Mouse (Mus musculus): ENCODE results near the gene Imp3.
"Not testable (repeated sequence)": the region's sequence is repeated elsewhere in the genome, so short reads cannot be mapped to it uniquely, and the experiment has no call there.

The Imp3 gene

GRCm38 (mm10) chr9:56922746-56923145, 14.5 kb upstream of the Imp3 start:
- DNase-seq (ENCODE audit: low spot score): no peak

GRCm38 (mm10) chr9:56923841-56924650, 13.2 kb upstream of the Imp3 start:
- DNase-seq (ENCODE audit: low spot score): peak; percentile 28

- peak; percentile 90 for DNase-seq (ENCODE audit: low spot score)
Measured at GRCm38 (mm10) chr9:56924651-56925027, 12.6 kb upstream of the Imp3 start.

- peak; percentile 15 for DNase-seq (ENCODE audit: low spot score)
Measured at GRCm38 (mm10) chr9:56925291-56926024, 11.8 kb upstream of the Imp3 start.

GRCm38 (mm10) chr9:56926025-56926360, 11.3 kb upstream of the Imp3 start:
- DNase-seq (ENCODE audit: low spot score): no peak

- no peak for DNase-seq (ENCODE audit: low spot score)
Measured at GRCm38 (mm10) chr9:56926387-56926786, 10.9 kb upstream of the Imp3 start.

- DNase-seq (ENCODE audit: low spot score): peak; percentile 55
Measured at GRCm38 (mm10) chr9:56927191-56928012, 9.9 kb upstream of the Imp3 start.

GRCm38 (mm10) chr9:56928041-56928811, 9.0 kb upstream of the Imp3 start, which contains the start of gene Snx33:
Snx33 (minus strand) TSS chr9:56928371.
- peak; percentile 96 for DNase-seq (ENCODE audit: low spot score)

GRCm38 (mm10) chr9:56929496-56929895, 7.8 kb upstream of the Imp3 start:
- no peak for DNase-seq (ENCODE audit: low spot score)

GRCm38 (mm10) chr9:56930556-56930955, 6.7 kb upstream of the Imp3 start:
- DNase-seq (ENCODE audit: low spot score): no peak

- no peak for DNase-seq (ENCODE audit: low spot score)
Measured at GRCm38 (mm10) chr9:56936861-56937222, 433 bp upstream of the Imp3 start.

- DNase-seq (ENCODE audit: low spot score): no peak
Measured at GRCm38 (mm10) chr9:56938374-56938773, 1.1 kb downstream of the Imp3 start.

GRCm38 (mm10) chr9:56947481-56947880, 10.2 kb downstream of the Imp3 start:
- not testable (repeated sequence) for DNase-seq (ENCODE audit: low spot score)

GRCm38 (mm10) chr9:56948699-56949098, 11.4 kb downstream of the Imp3 start:
- not testable (repeated sequence) for DNase-seq (ENCODE audit: low spot score)

- DNase-seq (ENCODE audit: low spot score): no peak
Measured at GRCm38 (mm10) chr9:56949767-56950166, 12.5 kb downstream of the Imp3 start.

GRCm38 (mm10) chr9:56950414-56951400, 13.4 kb downstream of the Imp3 start, which contains the start of gene Snupn:
Snupn (plus strand) TSS chr9:56950878.
- DNase-seq (ENCODE audit: low spot score): peak; percentile 95

- no peak for DNase-seq (ENCODE audit: low spot score)
Measured at GRCm38 (mm10) chr9:56953562-56953961, 16.3 kb downstream of the Imp3 start.

GRCm38 (mm10) chr9:56956966-56957675, 19.8 kb downstream of the Imp3 start:
- no peak for DNase-seq (ENCODE audit: low spot score)

- DNase-seq (ENCODE audit: low spot score): no peak
Measured at GRCm38 (mm10) chr9:56958689-56959088, 21.4 kb downstream of the Imp3 start.

GRCm38 (mm10) chr9:56961591-56961990, 24.3 kb downstream of the Imp3 start:
- DNase-seq (ENCODE audit: low spot score): no peak
